Mouse (Mus musculus) hindbrain, postnatal 0 days (tissue): ENCODE measurements around the gene Rps19. TPM values are rescaled to one million over a fixed set of nuclear protein-coding genes. Genes with fewer than 3 reads are reported as not detected.

ENCODE experiments used
- ATAC-seq: fragments of 200-750 bp; cut with Nextera tagmentation; 2 replicates; pipeline ENCODE4 v1.8.0; 2017; ENCODE audit warnings: mild to moderate bottlenecking, moderate TSS enrichment, moderate library complexity
- DNase-seq: peaks from one replicate; pipeline ENCODE4 v3.0.0-alpha.2; 2015; ENCODE audit warnings: low spot score
- H3K27ac ChIP-seq: fragments of 300-500 bp; sonication (generic); 2 replicates; pipeline ENCODE4 v1.5.1; 2014; ENCODE audit warnings: mild to moderate bottlenecking
- H3K27me3 ChIP-seq: fragments of 300-500 bp; sonication (generic); 2 replicates; pipeline ENCODE4 v1.6.1; 2014; ENCODE audit warnings: low read length, mixed read lengths; ENCODE audit not compliant: insufficient read depth
- H3K36me3 ChIP-seq: fragments of 300-500 bp; sonication (generic); 2 replicates; pipeline ENCODE4 v1.6.1; 2014; ENCODE audit warnings: low read length, mixed read lengths; ENCODE audit not compliant: insufficient read depth
- H3K4me1 ChIP-seq: fragments of 300-500 bp; sonication (generic); 2 replicates; pipeline ENCODE4 v1.6.1; 2014; ENCODE audit warnings: antibody characterized with exemption, low read length, mixed read lengths; ENCODE audit not compliant: insufficient read depth
- H3K4me2 ChIP-seq: fragments of 300-500 bp; sonication (generic); 2 replicates; pipeline ENCODE4 v1.6.1; 2014; ENCODE audit warnings: low read depth, mild to moderate bottlenecking, low read length, moderate library complexity, mixed read lengths
- H3K4me3 ChIP-seq: fragments of 300-500 bp; sonication (generic); 2 replicates; pipeline ENCODE4 v1.5.1; 2014; ENCODE audit warnings: low read length
- H3K9ac ChIP-seq: fragments of 300-500 bp; sonication (generic); replicated peaks from 2 replicates; pipeline ENCODE4 v1.6.1; 2014; ENCODE audit warnings: mild to moderate bottlenecking, low read length, moderate library complexity, mixed read lengths
- H3K9me3 ChIP-seq: fragments of 300-500 bp; sonication (generic); 2 replicates; pipeline ENCODE4 v1.6.1; 2016; ENCODE audit warnings: low read length, mixed read lengths
- CTCF ChIP-seq: IDR thresholded peaks from 2 replicates; pipeline ENCODE4 v1.5.1; 2016; ENCODE audit warnings: antibody characterized with exemption, control low read depth, low read depth
- WGBS: fragments of 180-500 bp; shearing (Covaris S2); extraction: QIAGEN DNeasy Blood & Tissue Kit; methylation state at CpG from one replicate; pipeline ENCODE4 v1.1.7; 2014; 5-methylcytosine and 5-hydroxymethylcytosine counted together
- polyA plus RNA-seq: library from polyadenylated mRNA; unstranded; fragments of >200 nt; fragmentation: Nextera tagmentation; extraction: Ambion mirVana; gene quantifications from 2 replicates; pipeline ENCODE4 v1.2.1, GENCODE M21; 2015
- total RNA-seq: library from RNA; depleted of rRNA; stranded (reverse); fragments of >200 nt; gene quantifications from 2 replicates; pipeline ENCODE4 v1.2.3, GENCODE M21; 2014

The Rps19 gene
- total and polyA plus RNA-seq, 2 experiments from 2014 or later, result 483 to 1,333 TPM

GRCm38 (mm10) chr7:24869532-24870165 lies 14.5 kb upstream of the Rps19 start, which contains the start of the genes Lypd4 and Dmrtc2:
Lypd4 (minus strand) TSS chr7:24869941.
Dmrtc2 (plus strand) TSS chr7:24870057.
- WGBS, result 52% methylated on average over 41 of the region's 41 CpGs
- Histone ChIP-seq H3K4me1 (no peaks in the 10 kb centered on the region), H3K9ac (no peak within 1 kb of the TSS), H3K4me3 (no peak within 1 kb of the TSS), H3K27me3 (no peaks in the 10 kb centered on the region), H3K36me3 (no peaks in the 10 kb centered on the region), H3K4me2 (no peak within 1 kb of the TSS), H3K27ac (no peak within 1 kb of the TSS), H3K9me3 (no peaks in the 10 kb centered on the region)
- ATAC-seq (peak; percentile 54; the same call in 1 of the 2 replicates), DNase-seq (no peak)
- no peak for TF ChIP-seq CTCF

GRCm38 (mm10) chr7:24877588-24877987 lies 6.6 kb upstream of the Rps19 start:
- Histone ChIP-seq H3K36me3 (no peaks in the 10 kb centered on the region), H3K9ac (no peak overlapping the region), H3K27ac (no peak overlapping the region), H3K4me2 (no peak overlapping the region), H3K4me1 (no peaks in the 10 kb centered on the region), H3K4me3 (no peak overlapping the region), H3K27me3 (no peaks in the 10 kb centered on the region), H3K9me3 (no peaks in the 10 kb centered on the region)
- ATAC-seq, result no peak
- no peak for DNase-seq
- WGBS, result 86% methylated on average over 3 of the region's 3 CpGs
- TF ChIP-seq CTCF, result no peak

GRCm38 (mm10) chr7:24879620-24880019 lies 4.6 kb upstream of the Rps19 start:
- no peak overlapping the region for H3K4me3 ChIP-seq
- ATAC-seq (no peak), DNase-seq (no peak)
- no peak overlapping the region for H3K4me2 ChIP-seq
- no peak overlapping the region for H3K9ac ChIP-seq
- no peaks in the 10 kb centered on the region for H3K36me3 ChIP-seq
- no peaks in the 10 kb centered on the region for H3K9me3 ChIP-seq
- no peak overlapping the region for H3K27ac ChIP-seq
- H3K4me1 ChIP-seq, result no peaks in the 10 kb centered on the region
- WGBS, result 32% methylated on average over 2 of the region's 2 CpGs
- no peak for TF ChIP-seq CTCF
- H3K27me3 ChIP-seq, result no peaks in the 10 kb centered on the region

DNA sequence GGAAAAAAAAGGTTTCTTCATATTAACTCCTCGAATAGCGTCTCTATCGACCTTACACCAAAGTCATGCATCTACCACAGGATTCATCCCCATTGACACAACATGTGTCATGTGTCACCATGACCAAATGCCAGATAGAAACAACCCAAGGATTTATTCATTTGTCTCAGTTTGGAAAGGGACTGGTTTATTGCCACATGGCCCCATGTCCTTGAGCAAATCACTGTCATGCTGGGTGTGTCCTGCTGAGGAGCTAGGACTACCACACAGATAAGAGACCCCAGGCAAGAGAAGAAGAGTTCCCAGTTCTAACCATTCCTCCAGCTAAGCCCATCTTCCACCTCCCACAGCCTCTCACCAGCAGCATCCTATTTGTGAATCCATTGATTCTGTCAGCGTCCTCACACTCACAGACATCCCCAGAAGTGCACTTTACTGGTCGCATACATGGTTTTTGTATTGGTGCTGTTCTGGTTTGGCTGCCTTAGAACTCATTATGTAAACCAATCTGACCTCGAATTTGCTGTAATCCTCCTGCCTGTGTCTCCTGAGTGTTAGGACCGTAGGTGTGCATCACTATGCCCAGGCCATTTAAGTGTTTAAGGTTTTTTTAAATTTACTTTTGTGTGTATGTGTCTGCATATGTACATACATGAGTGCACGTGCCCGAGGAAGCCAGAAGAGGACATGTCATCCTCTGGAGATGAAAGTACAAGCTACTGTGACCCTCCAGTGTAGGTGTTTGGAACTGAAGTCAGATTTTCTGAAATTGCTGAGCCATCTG lies 1.6 kb upstream of the Rps19 start:
- ATAC-seq (no peak), DNase-seq (no peak)
- Histone ChIP-seq H3K27me3 (no peaks in the 10 kb centered on the region), H3K4me3 (no peak overlapping the region), H3K9me3 (no peaks in the 10 kb centered on the region), H3K4me2 (no peak overlapping the region), H3K9ac (no peak overlapping the region), H3K36me3 (peaks cover 15% of the 10 kb centered on the region; the same call in 1 of the 2 replicates), H3K27ac (no peak overlapping the region), H3K4me1 (peaks cover 15% of the 10 kb centered on the region)
- 94% methylated on average over 9 of the region's 9 CpGs for WGBS
- TF ChIP-seq CTCF, result no peak

GRCm38 (mm10) chr7:24884693-24885291 lies 621 bp downstream of the Rps19 start:
- H3K36me3 ChIP-seq, result peaks cover 33% of the 10 kb centered on the region
- no peak for TF ChIP-seq CTCF
- no peak for ATAC-seq
- H3K4me1 ChIP-seq, result peaks cover 15% of the 10 kb centered on the region
- under 1% methylated on average over 47 of the region's 47 CpGs for WGBS
- peak; percentile 20 for DNase-seq
- H3K27ac ChIP-seq, result peak overlapping the region; percentile 85
- peak overlapping the region; percentile 82 for H3K4me3 ChIP-seq
- H3K9me3 ChIP-seq, result no peaks in the 10 kb centered on the region
- H3K4me2 ChIP-seq, result peak overlapping the region; percentile 66
- no peaks in the 10 kb centered on the region for H3K27me3 ChIP-seq
- H3K9ac ChIP-seq, result peak overlapping the region; percentile 98

DNA sequence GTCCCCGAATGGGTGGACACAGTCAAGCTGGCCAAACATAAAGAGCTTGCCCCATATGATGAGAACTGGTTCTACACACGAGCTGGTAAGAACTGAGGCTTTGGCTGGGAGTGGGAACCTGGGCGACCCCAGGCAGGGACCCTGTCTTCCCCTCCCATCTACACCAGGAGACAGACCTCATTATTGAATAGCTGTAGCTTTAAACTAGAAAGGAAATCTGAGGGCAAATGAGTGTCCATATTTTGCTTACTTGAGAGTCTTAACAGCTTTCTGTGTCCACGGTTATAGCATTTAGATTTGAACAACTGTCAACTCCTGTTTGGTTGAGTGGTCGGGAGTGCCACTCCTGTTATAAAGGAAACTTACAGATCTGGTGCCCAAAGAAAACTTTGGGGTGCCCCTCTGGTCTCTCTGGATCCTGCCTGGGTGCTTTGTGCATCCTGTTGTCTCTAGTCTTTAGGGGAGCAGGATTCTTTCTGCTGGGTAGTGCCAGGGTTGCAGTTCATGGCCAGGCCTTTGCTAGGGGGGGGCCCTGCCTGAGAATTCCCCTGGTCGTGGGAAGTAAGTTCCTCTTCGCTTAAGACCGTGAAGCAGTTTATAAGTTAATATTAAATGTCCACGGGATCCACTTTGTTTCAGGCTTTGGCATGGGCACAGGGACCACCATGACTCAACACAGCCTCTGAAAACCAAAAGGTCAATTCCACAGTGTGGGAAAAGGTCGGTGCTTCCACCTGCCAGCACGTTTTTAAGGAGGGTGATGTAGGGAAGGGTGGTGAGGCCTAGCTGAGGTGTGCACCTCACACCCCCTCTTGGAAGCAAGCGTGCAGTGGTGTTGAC lies 1.5 kb downstream of the Rps19 start:
- Histone ChIP-seq H3K4me2 (peak overlapping the region; percentile 66), H3K4me3 (peak overlapping the region; percentile 82), H3K9ac (peak overlapping the region; percentile 98), H3K36me3 (peaks cover 34% of the 10 kb centered on the region), H3K9me3 (no peaks in the 10 kb centered on the region), H3K27ac (no peak overlapping the region), H3K4me1 (peaks cover 15% of the 10 kb centered on the region), H3K27me3 (no peaks in the 10 kb centered on the region)
- DNase-seq (no peak), ATAC-seq (no peak)
- no peak for TF ChIP-seq CTCF
- WGBS, result 39% methylated on average over 12 of the region's 12 CpGs
